Mouse (Mus musculus) liver (tissue): ENCODE results near the gene Vmn1r32.
A peak's percentile ranks its signal among the peaks of the same experiment; 100 is the strongest.

Experiments
- DNase-seq: peaks from one replicate; pipeline ENCODE4 v3.0.0-alpha.2; 2020; ENCODE audit warnings: mixed read lengths

Vmn1r32 gene

DNA sequence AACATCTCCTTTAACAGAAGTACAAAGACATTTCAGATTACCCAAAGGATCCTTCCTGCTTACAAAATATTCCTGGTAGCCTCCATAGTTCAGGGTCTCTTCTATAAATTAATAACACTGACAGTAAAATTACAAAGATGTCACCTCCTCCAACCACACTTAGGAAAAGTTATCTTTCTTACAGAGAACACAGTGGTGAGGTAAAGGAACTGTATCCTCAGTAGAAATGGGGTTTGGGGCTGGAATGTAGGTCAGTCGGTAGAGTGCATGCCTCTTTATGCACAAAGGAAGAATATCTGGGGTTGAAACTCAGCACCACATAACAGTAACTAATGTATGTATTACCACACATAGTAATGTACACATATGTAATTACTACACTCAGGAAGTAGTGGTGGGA, at the start of gene Vmn1r32:
TSS of gene Vmn1r32 (minus strand) at position 101 of the 400 bp plus-strand sequence.
- no peak for DNase-seq

DNA sequence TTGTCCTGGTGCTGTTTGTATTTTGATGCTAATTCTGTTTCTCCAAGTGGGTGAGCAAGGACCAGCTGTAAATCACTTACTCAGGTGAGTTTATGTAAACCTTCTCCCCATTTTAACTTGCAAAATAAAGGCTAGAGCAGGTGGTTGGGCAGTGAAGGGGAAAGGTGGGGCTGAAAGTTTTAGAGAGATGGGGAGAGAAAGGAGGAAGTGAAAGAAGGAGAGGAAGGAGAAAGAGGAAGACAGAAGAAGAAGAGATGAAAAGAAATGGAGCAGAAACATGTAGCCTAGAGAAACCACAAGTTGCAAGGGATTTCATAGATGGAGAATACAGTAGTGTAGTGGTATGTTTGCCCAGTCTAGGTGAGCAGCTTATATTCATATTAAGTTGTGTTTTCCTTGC, 35.9 kb upstream of the Vmn1r32 start:
- DNase-seq = no peak

DNA sequence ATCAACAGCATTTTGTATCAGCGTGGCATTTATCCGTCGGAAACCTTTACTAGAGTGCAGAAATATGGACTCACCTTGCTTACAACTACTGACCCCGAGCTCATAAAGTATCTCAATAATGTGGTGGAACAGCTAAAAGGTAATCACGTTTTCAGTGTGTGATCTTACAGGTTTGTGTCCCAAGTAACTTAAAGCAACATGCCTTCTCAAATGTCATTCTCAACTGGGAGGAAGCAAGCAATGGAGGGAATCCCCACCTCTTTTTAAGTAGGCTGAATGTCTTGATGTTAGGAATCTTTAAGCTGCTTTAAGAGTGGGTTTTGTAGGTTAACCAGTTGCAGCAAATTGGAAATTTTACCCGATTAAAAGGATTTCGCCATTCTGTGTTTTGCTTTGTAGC, 23.9 kb downstream of the Vmn1r32 start:
- no peak for DNase-seq

DNA sequence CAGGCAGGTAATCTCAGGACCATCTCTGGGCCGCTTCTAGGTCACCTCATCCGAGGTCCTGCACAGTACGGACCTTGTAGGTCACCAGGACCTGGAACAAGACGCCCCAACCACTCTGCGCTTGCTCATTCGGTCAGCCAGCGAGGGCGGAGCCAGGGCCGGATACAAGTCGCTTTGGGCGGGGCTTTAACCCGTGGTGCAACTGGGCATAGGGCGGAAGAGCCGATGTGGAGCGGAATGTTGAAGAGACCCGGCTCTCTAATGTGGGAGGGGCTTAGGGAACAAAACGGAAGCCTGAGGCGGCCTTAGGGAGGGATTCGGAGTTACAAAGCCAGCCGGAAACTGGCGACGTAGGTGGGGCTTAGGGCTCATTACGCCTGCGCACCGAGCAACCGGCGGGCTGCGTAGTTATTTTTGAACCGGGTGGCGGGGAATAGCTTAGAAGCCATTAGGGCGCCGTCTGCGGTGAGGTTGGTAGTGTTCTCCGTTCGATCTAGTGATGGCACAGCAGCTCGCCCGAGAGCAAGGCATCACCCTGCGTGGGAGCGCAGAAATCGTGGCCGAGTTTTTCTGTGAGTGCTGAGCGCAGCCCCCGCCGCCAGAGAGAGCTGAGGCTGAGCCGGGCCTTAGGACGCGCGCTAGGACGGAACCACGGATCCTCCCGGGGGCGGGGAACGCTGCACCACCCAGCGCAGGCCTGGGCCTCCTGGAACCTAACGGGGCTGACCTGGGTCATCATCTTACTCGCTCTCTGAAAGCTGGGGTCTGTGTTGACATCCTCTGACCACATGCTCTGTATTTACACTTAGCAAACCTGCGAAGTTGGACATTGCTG, 24.7 kb downstream of the Vmn1r32 start, which contains the start of gene Mad2l1:
TSS of gene Mad2l1 (plus strand) at position 363 of the 835 bp plus-strand sequence.
- peak; percentile 99 for DNase-seq

DNA sequence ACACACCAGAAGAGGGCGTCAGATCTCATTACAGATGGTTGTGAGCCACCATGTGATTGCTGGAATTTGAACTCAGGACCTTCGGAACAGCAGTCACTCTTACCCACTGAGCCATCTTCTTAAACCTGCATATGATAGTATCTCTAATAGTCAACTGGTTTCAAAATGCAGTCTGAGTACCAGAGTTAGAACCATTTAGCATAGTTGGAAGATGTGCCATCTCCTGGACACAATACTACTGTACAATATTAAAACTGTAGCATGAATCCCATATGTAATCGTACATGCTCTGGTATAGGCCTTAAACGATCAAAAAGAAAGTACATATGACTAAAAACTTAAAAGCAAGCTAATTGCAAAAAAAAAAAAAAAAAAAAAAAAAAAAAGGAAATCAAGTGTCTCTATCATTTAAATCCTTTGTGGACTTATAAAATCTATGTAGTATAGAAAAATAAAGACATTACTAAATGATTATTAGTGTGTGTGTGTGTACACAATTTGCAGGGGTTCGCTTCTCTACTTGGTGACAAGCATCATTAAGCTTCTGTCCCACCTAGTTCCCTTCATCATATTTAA, 25.4 kb downstream of the Vmn1r32 start:
- DNase-seq = no peak

DNA sequence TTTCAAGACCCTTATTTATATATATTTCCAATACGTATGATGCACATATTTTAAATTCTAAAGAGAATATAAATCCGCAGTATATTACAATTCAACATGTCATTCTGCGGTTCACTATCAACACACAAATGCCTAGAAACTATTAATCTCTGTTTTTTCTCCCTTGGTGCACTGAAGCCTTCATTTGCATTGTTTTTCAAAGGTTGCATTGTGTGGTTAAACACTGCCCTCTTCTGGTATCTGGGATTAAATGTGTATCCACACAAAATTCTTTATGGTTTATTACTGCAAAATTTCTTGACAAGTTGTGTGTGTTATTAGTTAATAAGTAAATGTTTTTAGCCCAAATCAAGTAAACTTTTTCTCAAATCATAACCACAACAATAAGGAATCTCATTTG, 26.7 kb downstream of the Vmn1r32 start:
- DNase-seq = no peak

DNA sequence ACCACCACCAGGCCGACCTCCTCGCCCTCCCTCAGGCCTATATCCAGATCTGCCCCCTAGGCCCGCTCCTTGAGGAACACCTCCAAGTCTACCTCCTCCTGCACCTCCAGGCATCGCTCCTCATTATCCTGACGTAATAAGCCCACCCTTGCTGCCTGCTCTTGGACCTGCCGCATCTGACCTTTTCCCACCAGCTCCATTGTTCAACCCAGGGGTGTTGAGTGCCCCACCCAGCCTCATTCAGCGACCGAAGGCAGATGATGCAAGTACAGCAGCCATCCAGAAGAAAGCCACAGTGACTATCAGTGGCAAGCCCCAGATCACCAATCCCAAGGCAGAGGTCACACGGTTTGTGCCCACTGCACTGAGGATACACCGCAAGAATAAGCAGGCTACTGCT, 31.5 kb downstream of the Vmn1r32 start:
- no peak for DNase-seq

DNA sequence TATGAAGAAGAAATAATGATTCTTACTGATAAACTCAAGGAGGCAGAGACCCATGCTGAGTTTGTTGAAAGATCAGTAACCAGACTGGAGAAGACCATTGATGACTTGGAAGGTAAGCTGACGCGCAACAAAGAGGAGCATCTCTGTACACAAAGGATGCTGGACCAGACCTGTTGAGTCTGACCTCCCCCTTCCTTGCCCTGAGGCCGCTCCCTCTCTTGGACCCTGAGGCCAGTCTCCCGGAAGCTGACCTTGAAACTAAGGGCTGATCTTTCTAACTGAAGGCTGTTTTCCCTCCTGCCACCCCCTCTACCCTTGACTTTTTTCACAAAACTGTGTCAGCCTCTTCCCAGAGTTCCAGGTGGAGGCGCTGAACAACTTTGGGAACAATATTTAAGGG, 43.5 kb downstream of the Vmn1r32 start:
- DNase-seq = no peak
